Mouse (Mus musculus) embryonic fibroblast, embryonic 13.5 days (primary cell): ENCODE measurements around the gene Fam171a2.

Source experiments
- CTCF ChIP-seq: IDR thresholded peaks from 2 replicates; pipeline ENCODE4 v1.5.1; 2011; ENCODE audit warnings: mild to moderate bottlenecking, control low read depth, low read length, moderate library complexity, borderline replicate concordance; ENCODE audit not compliant: insufficient read depth
- POLR2A ChIP-seq: IDR thresholded peaks from 2 replicates; pipeline ENCODE4 v1.6.1; 2011; ENCODE audit warnings: low read depth, mild to moderate bottlenecking, control low read depth, low read length, moderate library complexity

- TF ChIP-seq CTCF (no peak), POLR2A (no peak)
These were observed 41.8 kb downstream of the Fam171a2 start for GRCm38 (mm10) chr11:102405544-102406285.
